Mouse (Mus musculus) erythroblast, embryonic 14.5 days (primary cell): ENCODE results near the gene Xxylt1.

Source experiments
- GATA1 ChIP-seq: IDR thresholded peaks from 2 replicates; pipeline ENCODE4 v1.6.1; 2012; ENCODE audit warnings: low read length, inconsistent platforms, mixed read lengths
- TAL1 ChIP-seq: IDR thresholded peaks from 3 replicates; pipeline ENCODE4 v1.6.1; 2012; ENCODE audit warnings: low read length, inconsistent platforms, mixed read lengths

DNA sequence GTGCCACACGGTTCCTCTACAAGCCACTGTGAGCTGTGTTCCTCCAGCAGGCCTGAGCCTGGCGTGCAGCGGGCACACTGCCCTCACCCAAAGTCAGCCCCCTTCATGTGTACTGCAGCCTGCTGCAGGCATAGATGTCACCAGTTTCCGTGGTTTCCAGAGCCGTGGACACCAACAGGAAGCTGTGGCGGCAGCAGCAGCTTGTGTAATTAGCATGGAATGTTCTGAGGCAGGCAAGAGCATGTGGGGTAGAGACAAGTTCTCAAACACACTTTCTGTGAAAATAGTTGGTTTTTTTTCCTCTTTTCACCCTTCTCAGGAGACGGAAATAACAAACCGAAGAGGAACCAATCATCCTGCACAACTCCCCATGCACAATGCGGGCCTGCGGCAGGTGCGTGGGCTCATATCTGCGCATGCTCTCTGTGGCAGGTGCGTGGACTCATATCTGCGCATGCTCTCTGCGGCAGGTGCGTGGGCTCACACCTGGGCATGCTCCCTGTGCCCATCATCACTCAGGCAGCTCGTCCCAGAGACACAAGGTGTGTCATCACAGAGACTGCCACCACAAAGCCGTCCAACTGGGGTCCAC lies 109.2 kb downstream of the Xxylt1 start:
- TF ChIP-seq GATA1 (no peak), TAL1 (no peak)
